Mouse (Mus musculus) neural tube, embryonic 15.5 days (tissue): ENCODE results near the gene Tmem235. TPM values are rescaled to one million over a fixed set of nuclear protein-coding genes. Genes with fewer than 3 reads are reported as not detected.
A peak's percentile ranks its signal among the peaks of the same experiment; 100 is the strongest.
"Not testable (repeated sequence)": the region's sequence is repeated elsewhere in the genome, so short reads cannot be mapped to it uniquely, and the experiment has no call there.

ENCODE experiments used
- ATAC-seq: fragments of 200-750 bp; cut with Nextera tagmentation; 2 replicates; pipeline ENCODE4 v1.8.0; 2017; ENCODE audit warnings: mild to moderate bottlenecking, moderate TSS enrichment, moderate library complexity; ENCODE audit not compliant: low FRiP score
- H3K27ac ChIP-seq: fragments of 300-500 bp; sonication (generic); replicated peaks from 2 replicates; pipeline ENCODE4 v1.5.1; 2015; ENCODE audit warnings: mild to moderate bottlenecking, inconsistent platforms
- H3K27me3 ChIP-seq: fragments of 300-500 bp; sonication (generic); replicated peaks from 2 replicates; pipeline ENCODE4 v1.6.1; 2015; ENCODE audit warnings: inconsistent platforms
- H3K36me3 ChIP-seq: fragments of 300-500 bp; sonication (generic); 2 replicates; pipeline ENCODE4 v1.6.1; 2015; ENCODE audit warnings: inconsistent platforms
- H3K4me1 ChIP-seq: fragments of 300-500 bp; sonication (generic); 2 replicates; pipeline ENCODE4 v1.6.1; 2015; ENCODE audit warnings: inconsistent platforms
- H3K4me2 ChIP-seq: fragments of 300-500 bp; sonication (generic); 2 replicates; pipeline ENCODE4 v1.6.1; 2015; ENCODE audit warnings: inconsistent platforms, mild to moderate bottlenecking, moderate library complexity
- H3K4me3 ChIP-seq: fragments of 300-500 bp; sonication (generic); replicated peaks from 2 replicates; pipeline ENCODE4 v1.5.1; 2015; ENCODE audit warnings: mild to moderate bottlenecking, inconsistent platforms
- H3K9ac ChIP-seq: fragments of 300-500 bp; sonication (generic); replicated peaks from 2 replicates; pipeline ENCODE4 v1.6.1; 2015; ENCODE audit warnings: mild to moderate bottlenecking, inconsistent platforms
- H3K9me3 ChIP-seq: fragments of 300-500 bp; sonication (generic); replicated peaks from 2 replicates; pipeline ENCODE4 v1.6.1; 2016; ENCODE audit warnings: inconsistent platforms
- WGBS: fragments of 180-500 bp; shearing (Covaris S2); methylation state at CpG from one replicate; pipeline ENCODE4 v1.1.7; 2015; ENCODE audit warnings: mixed read lengths; 5-methylcytosine and 5-hydroxymethylcytosine counted together
- polyA plus RNA-seq: library from polyadenylated mRNA; unstranded; fragments of >200 nt; fragmentation: Nextera tagmentation; extraction: Ambion mirVana; gene quantifications from 2 replicates; pipeline ENCODE4 v1.2.1, GENCODE M21; 2015

The Tmem235 gene
- polyA plus RNA-seq, 1 experiment from 2014 or later = not detected

DNA sequence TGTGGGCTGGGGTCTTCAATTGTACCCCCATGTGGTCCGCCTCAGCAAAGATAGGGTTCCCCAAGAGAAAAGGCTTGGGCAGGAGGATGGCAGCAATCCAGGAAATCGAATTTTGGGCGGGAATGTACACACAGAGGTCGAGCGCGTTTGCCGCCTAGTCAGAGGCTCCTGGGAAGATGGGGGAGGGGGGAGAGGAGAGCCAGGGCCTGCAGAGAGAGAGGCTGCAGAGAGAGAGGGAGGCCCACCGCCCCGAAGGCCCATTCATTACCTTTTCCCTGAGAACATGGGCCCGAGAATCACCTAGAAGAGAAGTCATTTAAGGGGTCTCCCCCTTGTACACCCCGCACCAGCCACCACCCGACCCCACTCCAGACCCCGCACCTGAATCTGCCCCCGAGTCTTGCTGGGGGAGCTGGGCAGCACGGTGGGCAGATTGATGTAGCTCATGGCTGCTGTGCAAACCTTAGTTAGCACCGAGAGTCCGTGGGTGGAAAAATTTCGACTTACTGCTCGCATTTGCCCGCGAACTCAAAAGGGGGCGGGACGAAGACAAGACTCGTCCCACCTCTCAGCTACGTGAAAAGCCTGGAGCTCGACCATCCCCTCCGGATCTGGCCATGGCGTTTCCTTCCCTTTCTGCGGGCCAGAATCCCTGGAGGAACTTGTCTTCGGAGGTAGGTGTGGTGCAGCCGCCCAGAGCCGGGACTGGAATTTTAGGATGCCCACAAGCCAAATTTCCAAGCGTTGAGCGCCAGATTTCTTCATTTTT is 35.0 kb upstream of the Tmem235 start, which contains the start of the genes Afmid and Tk1:
Gene Afmid (plus strand): TSS at position 592 of the 769 bp plus-strand sequence.
Gene Tk1 (minus strand): TSS at position 760 of the 769 bp plus-strand sequence.
- H3K36me3 ChIP-seq = no peaks in the 10 kb centered on the region
- H3K27ac ChIP-seq = peak within 1 kb of the TSS; percentile 71
- under 1% methylated on average over 34 of the region's 34 CpGs for WGBS
- H3K9me3 ChIP-seq = no peaks in the 10 kb centered on the region
- peak within 1 kb of the TSS; percentile 58 for H3K9ac ChIP-seq
- peak within 1 kb of the TSS; percentile 45 for H3K4me3 ChIP-seq
- H3K4me2 ChIP-seq = peak within 1 kb of the TSS; percentile 91
- peak; percentile 69 for ATAC-seq
- no peaks in the 10 kb centered on the region for H3K27me3 ChIP-seq
- peaks cover 60% of the 10 kb centered on the region for H3K4me1 ChIP-seq

- ATAC-seq = 0 out of 2 replicates have a peak, but pooled peaks have one; percentile 30
- WGBS = 12% methylated on average over 5 of the region's 5 CpGs
- H3K27ac ChIP-seq = peak overlapping the region; percentile 71
Observed at GRCm38 (mm10) chr11:117826164-117826563, 34.4 kb upstream of the Tmem235 start.

GRCm38 (mm10) chr11:117826916-117827315 is 33.6 kb upstream of the Tmem235 start:
- H3K4me2 ChIP-seq = no peak overlapping the region
- peaks cover 63% of the 10 kb centered on the region for H3K4me1 ChIP-seq
- no peak for ATAC-seq
- H3K9ac ChIP-seq = no peak overlapping the region
- no peaks in the 10 kb centered on the region for H3K9me3 ChIP-seq
- WGBS = 75% methylated on average over 8 of the region's 8 CpGs
- H3K4me3 ChIP-seq = no peak overlapping the region
- no peak overlapping the region for H3K27ac ChIP-seq
- H3K36me3 ChIP-seq = no peaks in the 10 kb centered on the region
- H3K27me3 ChIP-seq = no peaks in the 10 kb centered on the region

More at GRCm38 (mm10) chr11:117826164-117826563, 34.4 kb upstream of the Tmem235 start:
- Histone ChIP-seq H3K36me3 (no peaks in the 10 kb centered on the region), H3K27me3 (no peaks in the 10 kb centered on the region), H3K4me2 (peak overlapping the region; percentile 91), H3K9me3 (no peaks in the 10 kb centered on the region), H3K4me1 (peaks cover 61% of the 10 kb centered on the region), H3K4me3 (peak overlapping the region; percentile 45), H3K9ac (peak overlapping the region; percentile 58)

GRCm38 (mm10) chr11:117827386-117827785 is 33.2 kb upstream of the Tmem235 start:
- H3K4me3 ChIP-seq = no peak overlapping the region
- H3K27me3 ChIP-seq = no peaks in the 10 kb centered on the region
- WGBS = 64% methylated on average over 3 of the region's 3 CpGs
- H3K4me2 ChIP-seq = no peak overlapping the region
- ATAC-seq = no peak
- no peaks in the 10 kb centered on the region for H3K36me3 ChIP-seq
- no peak overlapping the region for H3K27ac ChIP-seq
- H3K9ac ChIP-seq = no peak overlapping the region
- no peaks in the 10 kb centered on the region for H3K9me3 ChIP-seq
- H3K4me1 ChIP-seq = peaks cover 68% of the 10 kb centered on the region

GRCm38 (mm10) chr11:117828149-117828887 is 32.2 kb upstream of the Tmem235 start:
- no peak overlapping the region for H3K4me3 ChIP-seq
- ATAC-seq = no peak
- no peaks in the 10 kb centered on the region for H3K9me3 ChIP-seq
- H3K36me3 ChIP-seq = no peaks in the 10 kb centered on the region
- peaks cover 64% of the 10 kb centered on the region for H3K4me1 ChIP-seq
- WGBS = 75% methylated on average over 18 of the region's 18 CpGs
- peak overlapping the region; percentile 64 for H3K27ac ChIP-seq
- H3K27me3 ChIP-seq = no peaks in the 10 kb centered on the region
- no peak overlapping the region for H3K9ac ChIP-seq
- H3K4me2 ChIP-seq = no peak overlapping the region

GRCm38 (mm10) chr11:117828888-117829604 is 31.5 kb upstream of the Tmem235 start:
- no peak overlapping the region for H3K4me3 ChIP-seq
- no peaks in the 10 kb centered on the region for H3K9me3 ChIP-seq
- H3K4me1 ChIP-seq = peaks cover 60% of the 10 kb centered on the region
- peak overlapping the region; percentile 64 for H3K27ac ChIP-seq
- H3K4me2 ChIP-seq = no peak overlapping the region
- H3K27me3 ChIP-seq = no peaks in the 10 kb centered on the region
- ATAC-seq = no peak
- 62% methylated on average over 9 of the region's 9 CpGs for WGBS
- no peaks in the 10 kb centered on the region for H3K36me3 ChIP-seq
- no peak overlapping the region for H3K9ac ChIP-seq

GRCm38 (mm10) chr11:117829671-117830215 is 30.8 kb upstream of the Tmem235 start:
- no peak overlapping the region for H3K9ac ChIP-seq
- H3K27ac ChIP-seq = no peak overlapping the region
- H3K27me3 ChIP-seq = no peaks in the 10 kb centered on the region
- no peaks in the 10 kb centered on the region for H3K36me3 ChIP-seq
- H3K4me2 ChIP-seq = no peak overlapping the region
- no peak overlapping the region for H3K4me3 ChIP-seq
- ATAC-seq = no peak
- peaks cover 54% of the 10 kb centered on the region for H3K4me1 ChIP-seq
- no peaks in the 10 kb centered on the region for H3K9me3 ChIP-seq
- WGBS = 87% methylated on average over 2 of the region's 2 CpGs

DNA sequence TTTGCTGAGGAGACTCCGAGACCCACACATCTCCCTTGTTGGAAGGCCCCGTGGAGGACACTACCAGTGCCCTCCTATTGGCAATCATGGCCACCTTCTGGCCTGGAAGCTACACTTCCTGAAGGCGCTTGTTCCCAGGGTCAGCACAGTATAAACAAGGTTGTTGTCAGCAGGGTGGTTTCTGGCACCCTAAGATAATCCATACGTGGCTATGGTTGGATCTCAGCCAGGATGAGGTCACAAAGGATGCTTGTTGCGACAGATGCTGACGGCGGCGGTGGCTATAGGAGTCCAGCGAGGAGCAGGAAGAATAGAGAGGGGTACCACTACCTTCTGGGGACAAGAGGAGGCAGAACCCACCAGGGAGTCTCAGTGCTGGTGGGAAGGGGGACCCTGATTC is 30.2 kb upstream of the Tmem235 start:
- Histone ChIP-seq H3K27ac (no peak overlapping the region), H3K36me3 (no peaks in the 10 kb centered on the region), H3K27me3 (no peaks in the 10 kb centered on the region), H3K9me3 (no peaks in the 10 kb centered on the region), H3K4me1 (peaks cover 47% of the 10 kb centered on the region), H3K4me3 (no peak overlapping the region), H3K9ac (no peak overlapping the region), H3K4me2 (no peak overlapping the region)
- WGBS = 68% methylated on average over 9 of the region's 9 CpGs
- ATAC-seq = no peak

GRCm38 (mm10) chr11:117832086-117832969 is 28.2 kb upstream of the Tmem235 start:
- H3K27ac ChIP-seq = peak overlapping the region; percentile 71
- H3K36me3 ChIP-seq = no peaks in the 10 kb centered on the region
- no peak overlapping the region; the same call in 1 of the 2 replicates for H3K9ac ChIP-seq
- WGBS = 17% methylated on average over 28 of the region's 28 CpGs
- peaks cover 35% of the 10 kb centered on the region for H3K4me1 ChIP-seq
- peak overlapping the region; percentile 60 for H3K4me2 ChIP-seq
- H3K27me3 ChIP-seq = no peaks in the 10 kb centered on the region
- H3K4me3 ChIP-seq = peak overlapping the region; percentile 41
- H3K9me3 ChIP-seq = no peaks in the 10 kb centered on the region
- ATAC-seq = peak; percentile 81

GRCm38 (mm10) chr11:117833509-117833908 is 27.0 kb upstream of the Tmem235 start:
- H3K4me3 ChIP-seq, H3K4me2 ChIP-seq, ATAC-seq, H3K36me3 ChIP-seq, H3K27ac ChIP-seq, H3K27me3 ChIP-seq, H3K9me3 ChIP-seq, H3K9ac ChIP-seq: not testable (repeated sequence)
- H3K4me1 ChIP-seq = peaks cover 26% of the 10 kb centered on the region
- WGBS = 91% methylated on average over 4 of the region's 6 CpGs
